Mouse (Mus musculus) right cerebral cortex, postnatal 25 days (tissue): ENCODE measurements at regions not wholly inside any gene's neighbourhood (a gene's known extent, or its start where the extent isn't known, plus 50 kb on each side); places are given as distances from the start of the nearest gene placed in this dataset.

Source experiments
- DNase-seq: peaks from one replicate; pipeline ENCODE4 v3.0.0; 2022

DNA sequence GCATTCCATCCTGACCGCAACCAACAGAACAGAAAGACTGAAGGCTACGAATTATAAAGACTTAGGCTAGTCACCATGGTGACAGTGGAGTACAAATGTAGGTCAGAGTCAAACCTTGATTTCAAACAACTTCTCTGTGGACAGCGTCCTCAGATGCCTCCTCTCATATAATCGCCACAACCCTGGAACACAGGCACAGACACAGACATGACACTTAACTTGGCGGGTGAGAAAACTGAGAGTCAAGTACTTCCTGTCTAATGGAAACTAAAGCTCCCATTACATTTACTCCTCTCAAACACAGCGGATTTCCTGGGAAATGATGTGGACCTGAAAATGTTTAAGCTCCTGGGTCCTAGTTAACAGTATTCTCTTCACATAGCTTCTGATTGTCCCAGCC lies 149.5 kb upstream of the Frmd6 start:
- no peak for DNase-seq

- DNase-seq, result peak; percentile 50
Measured at GRCm38 (mm10) chr12:70679701-70680425, 145.5 kb upstream of the Frmd6 start.

DNA sequence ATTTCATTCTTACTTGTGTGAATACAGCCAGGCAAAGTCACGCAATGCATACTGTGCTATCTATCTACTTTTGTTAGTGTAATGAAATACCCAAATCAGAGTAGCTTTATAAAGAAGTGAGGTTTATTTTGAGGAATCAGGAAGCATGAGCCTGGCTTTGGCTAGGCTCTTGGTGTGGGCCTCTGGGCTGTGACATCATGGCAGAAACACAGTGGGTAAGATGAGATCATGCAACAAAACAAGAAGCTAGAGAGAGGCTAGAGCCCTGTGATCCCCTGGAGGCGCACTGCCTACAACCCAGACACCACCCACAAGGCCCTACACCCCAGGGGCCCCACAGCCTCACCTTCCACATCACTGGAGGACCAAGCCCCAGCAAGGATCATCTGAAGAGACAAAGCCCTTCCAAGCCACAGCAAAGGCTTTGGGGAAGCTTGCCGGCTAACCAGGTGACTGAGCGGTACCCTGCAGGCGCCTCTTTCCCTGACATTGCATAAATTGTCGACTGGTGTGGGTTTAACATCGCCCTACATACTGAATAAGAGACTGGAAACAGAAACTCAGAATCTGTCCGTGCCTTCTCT lies 143.8 kb upstream of the Frmd6 start:
- no peak for DNase-seq

GRCm38 (mm10) chr12:70684354-70684753 lies 141.0 kb upstream of the Frmd6 start:
- DNase-seq, result no peak

DNA sequence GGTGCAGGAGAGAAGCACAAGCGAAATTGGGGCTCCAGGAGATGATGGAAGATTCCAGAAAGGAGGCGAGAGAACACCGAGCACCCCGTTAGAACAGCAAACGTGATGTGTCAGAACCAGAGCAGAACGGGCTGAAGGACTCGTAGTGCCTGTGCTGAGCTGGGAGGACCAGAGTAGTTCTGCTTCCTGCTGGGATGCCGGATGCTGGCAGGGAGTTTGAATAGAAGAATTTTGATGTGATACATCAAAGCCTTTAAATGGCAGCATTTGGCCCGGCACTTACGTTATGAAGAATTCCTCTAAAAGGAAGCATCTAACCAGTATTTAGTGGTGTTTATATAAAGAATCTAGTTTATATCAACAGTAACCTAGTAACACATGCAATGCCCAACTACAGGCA lies 139.9 kb upstream of the Frmd6 start:
- no peak for DNase-seq

GRCm38 (mm10) chr12:70686337-70686736 lies 139.0 kb upstream of the Frmd6 start:
- no peak for DNase-seq

- DNase-seq, result no peak
Measured at GRCm38 (mm10) chr12:70686971-70687370, 138.3 kb upstream of the Frmd6 start.

DNA sequence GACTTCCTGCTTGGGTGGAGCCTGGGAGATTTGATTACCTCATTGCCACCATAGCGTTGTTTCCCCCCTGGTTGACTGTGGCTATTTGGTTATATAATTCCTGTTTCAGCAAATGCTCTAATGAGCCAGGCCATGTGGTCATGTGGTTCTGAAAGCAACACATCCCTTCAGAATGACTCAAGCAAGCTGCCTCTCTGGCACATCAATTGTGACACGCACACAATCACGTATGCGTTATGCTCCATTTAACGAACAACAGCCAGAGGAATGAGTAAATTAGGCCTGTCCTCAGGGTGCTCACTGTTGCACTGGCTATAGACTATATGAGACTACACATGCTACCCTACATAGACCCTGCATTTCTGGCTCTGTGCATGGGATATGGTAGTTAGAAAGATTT lies 130.2 kb upstream of the Frmd6 start:
- DNase-seq, result no peak

DNA sequence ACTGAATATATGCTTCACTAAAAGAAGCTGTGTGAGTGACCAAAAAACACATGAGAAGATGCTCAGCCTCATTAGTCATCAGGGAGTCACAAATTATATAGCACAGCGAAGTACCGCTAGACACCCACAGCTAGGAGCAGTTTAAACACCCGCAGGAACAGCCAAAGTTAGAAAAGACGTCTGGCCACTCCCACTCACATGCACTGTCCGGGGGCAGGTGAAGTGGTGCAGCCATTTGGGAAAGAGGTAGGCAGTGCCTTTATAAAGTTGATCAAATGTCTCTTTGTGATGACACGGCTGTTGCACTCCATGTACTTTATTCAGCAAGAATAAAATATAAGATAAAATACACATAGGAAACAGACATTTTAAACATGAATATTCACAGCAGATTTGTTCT lies 129.1 kb upstream of the Frmd6 start:
- peak; percentile 35 for DNase-seq

GRCm38 (mm10) chr12:70698466-70698865 lies 126.8 kb upstream of the Frmd6 start:
- DNase-seq, result peak; percentile 28

DNA sequence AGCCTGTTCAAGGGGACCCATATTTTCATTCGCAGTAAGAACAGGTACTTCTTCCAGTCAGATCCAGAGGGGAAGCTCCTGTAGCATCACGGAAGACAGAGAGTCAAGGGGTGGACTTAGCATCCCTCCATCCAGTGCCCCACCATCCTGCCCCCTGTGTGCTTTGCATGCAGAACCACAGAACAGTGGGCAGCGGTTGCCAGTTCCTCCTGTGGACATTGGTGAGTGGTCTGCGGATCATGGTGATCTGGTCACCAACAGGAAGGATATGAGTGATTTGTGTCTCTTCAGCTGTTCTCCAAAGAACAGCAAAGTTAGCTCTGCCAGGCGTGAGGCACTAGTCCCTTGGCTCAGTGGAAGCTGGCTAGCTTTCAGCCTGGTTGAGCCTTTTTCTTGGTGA lies 122.8 kb upstream of the Frmd6 start:
- DNase-seq, result no peak

DNA sequence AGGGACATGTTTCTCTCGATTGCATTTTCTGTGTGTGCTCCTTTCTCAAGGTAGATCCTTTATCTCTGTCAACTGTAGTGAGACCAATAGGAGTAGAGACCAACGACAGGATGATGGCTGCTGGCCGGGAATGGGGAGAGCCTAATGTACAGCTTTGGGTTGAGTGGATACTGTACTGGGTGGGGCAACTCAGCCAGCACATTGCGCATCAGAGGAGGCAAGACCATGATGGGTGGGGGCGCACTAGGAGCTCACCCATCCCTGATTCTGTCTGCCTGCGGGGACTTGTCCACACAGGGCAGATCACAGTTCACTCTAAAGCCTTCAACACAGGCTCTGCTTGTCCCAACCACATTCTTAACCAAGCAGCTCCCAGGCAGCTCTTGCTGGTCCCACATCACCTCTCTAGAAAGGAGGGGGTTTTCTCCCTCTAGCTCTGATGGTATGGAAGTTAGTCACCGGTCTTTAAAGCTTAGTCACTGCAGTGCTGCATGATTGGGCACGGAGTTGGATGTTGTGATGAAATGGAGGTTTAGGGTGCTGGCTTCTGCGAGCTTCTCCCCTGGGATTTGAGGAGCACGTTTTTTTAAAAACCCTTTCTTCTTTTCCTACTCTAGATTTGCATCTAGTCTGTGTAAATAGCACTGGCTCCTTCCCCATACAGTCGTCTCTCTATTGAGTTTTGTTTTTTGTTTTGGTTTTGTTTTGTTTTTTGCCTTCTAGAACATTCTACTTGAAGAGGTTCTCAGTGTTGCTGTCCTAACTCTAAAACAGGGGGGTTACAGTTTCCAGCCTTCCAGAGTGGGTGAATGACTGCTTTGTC lies 118.3 kb upstream of the Frmd6 start:
- DNase-seq, result no peak

DNA sequence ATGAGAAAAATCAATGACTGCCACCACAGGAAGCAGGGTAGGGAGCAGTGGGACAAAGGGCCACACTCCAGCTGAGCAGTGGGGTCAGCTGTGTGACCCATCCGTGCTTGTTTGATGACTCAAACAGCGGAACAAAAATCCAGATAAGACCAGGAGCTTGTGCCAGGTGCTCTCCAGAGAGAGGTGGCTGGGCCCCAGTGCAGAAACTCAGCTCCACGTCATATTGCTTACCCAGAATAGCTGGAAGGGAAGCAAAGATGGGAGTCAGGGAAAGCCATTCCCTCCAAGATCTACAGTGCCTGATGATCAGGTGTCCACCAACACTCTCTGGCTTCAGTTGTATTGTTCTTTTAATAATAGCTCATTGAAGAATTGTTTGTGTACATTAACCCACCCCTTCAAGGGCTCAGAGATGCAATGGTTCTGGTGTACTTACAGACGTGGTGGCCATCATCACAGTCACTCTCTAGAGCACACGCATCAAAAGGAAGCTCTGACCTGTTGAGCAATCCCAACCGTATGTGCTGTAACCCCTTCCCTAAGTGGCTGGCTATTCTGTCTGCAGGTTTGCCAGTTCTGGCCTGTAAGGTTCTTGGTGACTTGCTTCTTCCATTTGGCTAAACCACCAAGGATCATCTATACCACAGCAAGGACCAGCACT lies 117.6 kb upstream of the Frmd6 start:
- no peak for DNase-seq

GRCm38 (mm10) chr12:70708290-70708668 lies 117.0 kb upstream of the Frmd6 start:
- DNase-seq, result no peak

DNA sequence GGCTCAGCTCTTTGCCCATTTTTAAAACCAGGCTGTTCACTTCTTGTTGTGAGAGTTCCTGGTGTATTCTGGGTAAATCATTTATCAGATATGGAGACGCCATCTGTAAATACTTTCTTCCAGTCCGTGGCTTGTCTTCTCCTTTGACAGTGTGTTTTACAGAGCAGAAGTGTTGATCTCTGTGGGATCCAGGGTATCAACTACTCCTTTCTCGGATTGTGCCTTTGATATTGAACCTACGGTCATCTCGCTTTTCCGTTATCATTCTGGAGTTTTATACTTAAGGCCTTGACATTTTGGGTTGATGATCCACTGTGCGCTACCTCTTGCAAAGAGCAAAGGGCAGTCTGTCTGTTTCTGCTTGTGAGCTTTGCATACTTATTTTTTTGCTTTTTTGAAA lies 115.0 kb upstream of the Frmd6 start:
- no peak for DNase-seq

- no peak for DNase-seq
Measured at GRCm38 (mm10) chr12:70711030-70711429, 114.3 kb upstream of the Frmd6 start.

DNA sequence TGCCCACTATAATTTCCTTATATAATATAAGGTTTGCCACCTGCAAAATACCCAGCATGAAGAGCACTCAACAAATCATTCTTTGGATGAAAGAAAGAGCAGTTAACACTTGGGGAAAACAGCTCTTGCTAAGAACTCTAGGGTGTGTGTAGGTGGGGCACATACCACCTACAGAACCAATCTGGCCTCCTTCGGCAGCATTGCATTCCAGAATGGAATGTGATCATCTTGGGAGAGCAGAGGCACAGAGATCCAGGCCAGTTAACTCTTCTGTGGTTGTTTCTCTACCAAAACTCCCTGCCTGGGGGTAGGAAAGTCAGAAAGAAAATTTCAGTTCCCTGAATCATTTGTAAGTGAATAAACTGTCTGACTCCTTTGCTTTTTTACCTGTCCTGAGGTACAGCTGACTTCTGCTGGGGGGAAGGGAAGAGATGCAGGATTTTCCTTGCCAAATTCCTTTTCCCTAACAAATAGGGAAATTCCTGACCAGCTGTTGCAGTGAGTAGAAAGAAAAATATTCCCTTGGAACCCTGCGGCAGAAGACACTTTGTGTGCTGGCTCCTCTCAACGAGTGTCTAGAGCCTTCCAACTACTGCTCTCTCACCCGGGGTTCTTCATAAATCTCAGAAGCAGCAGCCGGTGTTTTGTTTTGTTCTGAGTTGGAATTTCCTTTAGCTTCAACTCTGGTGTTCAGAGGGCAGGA lies 112.8 kb upstream of the Frmd6 start:
- peak; percentile 41 for DNase-seq

GRCm38 (mm10) chr12:70713499-70714280 lies 111.6 kb upstream of the Frmd6 start:
- DNase-seq, result peak; percentile 34

GRCm38 (mm10) chr12:70714281-70714679 lies 111.0 kb upstream of the Frmd6 start:
- peak; percentile 54 for DNase-seq

DNA sequence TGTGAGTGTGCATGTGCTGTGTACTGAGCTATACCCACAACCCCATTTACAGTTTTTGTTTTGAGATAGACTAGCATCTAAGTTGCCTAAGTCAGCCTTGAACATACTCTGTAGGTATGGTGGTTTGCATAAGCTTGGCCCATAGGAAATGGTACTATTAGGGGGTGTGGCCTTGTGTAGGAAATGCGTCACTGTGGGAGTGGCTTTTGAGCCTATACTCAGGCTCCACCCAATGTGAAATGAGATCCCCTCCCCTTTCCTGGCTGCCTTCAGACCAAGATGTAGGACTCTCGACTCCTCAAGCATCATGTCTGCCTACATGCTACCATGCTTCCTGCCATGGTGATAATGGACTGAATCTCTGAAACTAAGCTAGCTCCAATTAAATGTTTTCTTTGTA lies 109.5 kb upstream of the Frmd6 start:
- DNase-seq, result no peak

DNA sequence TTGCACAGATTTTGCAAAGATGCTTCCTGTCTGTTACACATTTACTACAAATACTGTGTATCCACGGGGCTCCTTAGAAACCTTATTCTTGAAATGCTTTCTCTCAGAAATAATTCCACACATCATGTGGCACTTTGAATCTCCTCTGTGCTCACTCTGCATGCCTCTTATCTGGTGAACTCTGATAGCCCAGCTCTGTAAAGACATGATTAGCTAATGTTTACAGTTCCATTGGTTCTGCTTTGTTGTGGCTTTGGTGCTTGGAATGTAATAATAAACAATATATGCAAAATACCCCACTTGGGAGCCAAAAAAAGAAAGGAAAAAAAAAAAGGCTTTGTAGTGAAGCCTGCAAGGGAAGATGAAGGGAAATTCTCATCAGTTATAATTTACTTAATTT lies 106.7 kb upstream of the Frmd6 start:
- DNase-seq, result no peak

DNA sequence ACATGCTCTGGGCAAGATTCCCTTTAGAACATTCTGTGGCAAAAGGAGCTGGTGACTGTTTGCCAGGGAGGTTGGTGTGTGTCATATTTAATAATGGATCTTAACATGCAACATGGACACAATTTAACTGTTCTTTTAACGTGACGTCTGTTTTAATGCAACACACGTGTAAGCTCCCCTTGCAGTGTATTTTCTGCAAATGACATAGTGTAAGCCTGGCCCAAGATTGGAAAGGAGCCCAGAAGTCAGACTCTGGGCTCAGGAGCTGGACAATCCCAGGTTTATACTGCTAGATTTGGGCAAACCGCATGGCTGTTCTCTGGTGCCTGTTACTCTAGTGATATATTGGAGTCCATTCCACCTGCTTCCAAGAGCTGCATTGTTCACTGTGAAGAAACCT lies 106.1 kb upstream of the Frmd6 start:
- DNase-seq, result no peak
